Mouse (Mus musculus): Measurements from ENCODE around the gene Pate3.
"Not testable (repeated sequence)": the region's sequence is repeated elsewhere in the genome, so short reads cannot be mapped to it uniquely, and the experiment has no call there.

Pate3 gene

GRCm38 (mm10) chr9:35648102-35648501, at the start of gene Pate3:
Gene Pate3 (minus strand): TSS chr9:35648202.
- no peak for DNase-seq

- no peak for DNase-seq
Observed at GRCm38 (mm10) chr9:35691924-35692323, 43.9 kb upstream of the Pate3 start.

DNA sequence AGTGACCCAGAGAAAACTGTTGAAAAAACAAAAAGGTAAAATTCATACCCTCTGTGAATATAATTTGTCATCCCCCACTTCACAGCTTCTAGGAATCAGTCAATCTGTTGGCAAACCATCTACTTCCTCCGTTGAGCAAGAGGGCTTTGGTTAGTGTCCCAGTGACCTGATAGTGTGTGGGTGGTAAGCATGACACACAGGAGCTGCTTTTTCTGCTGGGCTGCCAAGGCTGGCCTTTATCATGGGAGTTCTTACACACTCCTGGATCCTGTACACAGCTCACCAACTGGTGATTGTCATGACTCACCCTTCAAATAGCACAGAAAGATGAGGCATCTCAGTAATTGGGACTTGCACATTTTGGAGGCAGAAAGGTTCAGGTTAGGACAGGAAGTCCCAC, 39.0 kb upstream of the Pate3 start, which contains the start of gene Pate1:
Gene Pate1, minus strand, starts transcription at position 378 of the 400 bp plus-strand sequence.
- DNase-seq = no peak

DNA sequence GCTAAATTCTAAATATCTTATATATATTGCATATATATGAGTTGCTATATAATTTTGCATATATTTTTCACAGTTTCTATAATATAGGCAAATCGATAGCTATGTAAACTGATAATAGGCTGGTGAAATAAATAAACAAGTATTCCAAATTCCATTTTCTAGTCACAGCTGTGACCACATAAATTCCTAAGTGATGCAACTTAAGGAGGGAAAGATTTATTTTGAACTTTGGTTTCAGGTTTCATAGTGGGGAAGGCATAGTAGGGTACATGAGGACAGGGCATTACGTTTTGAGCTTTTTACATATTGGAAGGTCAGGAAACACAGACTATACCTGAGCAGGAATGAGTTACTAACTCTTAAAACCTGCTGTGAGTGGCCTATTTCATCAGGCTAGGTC, 25.6 kb upstream of the Pate3 start:
- no peak for DNase-seq

- no peak for DNase-seq
Observed at GRCm38 (mm10) chr9:35632981-35633380, 15.0 kb downstream of the Pate3 start.

DNA sequence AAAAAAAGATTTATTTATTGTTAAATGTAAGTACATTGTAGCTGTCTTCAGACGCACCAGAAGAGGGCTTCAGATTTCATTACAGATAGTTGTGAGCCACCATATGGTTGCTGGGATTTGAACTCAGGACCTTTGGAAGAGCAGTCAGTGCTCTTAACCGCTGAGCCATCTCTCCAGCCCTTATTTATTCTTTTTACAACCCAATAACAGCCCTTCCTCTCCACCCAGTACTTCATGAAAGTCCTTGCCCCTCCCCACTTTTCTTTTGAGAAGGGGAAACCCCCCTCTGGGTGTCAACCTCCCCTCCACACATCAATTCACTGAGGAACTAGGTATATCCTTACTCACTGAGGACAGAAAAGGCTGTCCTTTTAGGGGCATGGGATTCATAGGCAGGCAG, 31.2 kb downstream of the Pate3 start:
- not testable (repeated sequence) for DNase-seq

DNA sequence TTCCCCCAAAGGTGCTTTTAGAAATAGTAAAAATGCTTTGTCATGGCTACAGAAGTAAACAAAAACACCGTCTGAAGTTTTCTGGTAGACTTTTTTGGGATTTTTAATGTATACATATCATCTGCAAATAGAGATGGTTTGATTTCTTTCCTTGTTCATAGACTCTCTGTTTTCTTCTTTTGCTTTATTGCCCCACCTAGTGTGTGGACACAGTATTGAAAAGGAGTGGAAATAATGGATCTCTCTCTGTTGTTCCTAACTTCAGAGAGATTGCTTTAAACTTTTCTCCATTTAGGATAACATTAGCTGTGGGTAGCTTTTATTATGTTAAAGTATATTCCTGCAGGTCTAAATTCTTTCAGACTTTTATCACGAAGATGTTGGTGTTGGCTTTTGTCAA, 34.0 kb downstream of the Pate3 start:
- no peak for DNase-seq

DNA sequence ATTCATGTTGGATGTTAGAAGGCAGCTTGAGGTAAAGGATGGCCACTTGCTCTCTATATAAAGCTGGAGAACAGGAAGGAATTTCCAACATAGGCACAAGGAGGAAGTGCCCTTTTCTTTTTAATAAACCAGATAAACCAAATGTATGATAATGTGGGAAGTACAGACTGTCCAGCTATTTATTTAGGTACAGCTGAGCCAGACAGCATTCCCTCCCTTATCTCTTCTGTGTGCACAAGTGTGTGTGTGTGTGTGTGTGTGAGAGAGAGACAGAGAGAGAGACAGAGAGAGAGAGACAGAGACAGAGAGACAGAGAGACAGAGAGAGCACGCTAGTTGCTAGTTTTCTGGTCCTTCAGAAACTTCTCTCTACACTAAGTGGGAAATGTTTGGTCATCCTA, 36.2 kb downstream of the Pate3 start, which contains the start of gene Pate4:
Gene Pate4, minus strand, starts transcription at position 101 of the 400 bp plus-strand sequence.
- no peak for DNase-seq

- no peak for DNase-seq
Observed at GRCm38 (mm10) chr9:35607647-35608405, 40.2 kb downstream of the Pate3 start.

Measured in kidney, adult 11 months (tissue).